Mouse (Mus musculus) liver, embryonic 14.5 days (tissue): ENCODE results near the gene Hectd4.
A peak's percentile ranks its signal among the peaks of the same experiment; 100 is the strongest.

ENCODE experiments used
- CTCF ChIP-seq: IDR thresholded peaks from 2 replicates; pipeline ENCODE4 v1.5.1; 2016; ENCODE audit warnings: antibody characterized with exemption, low read depth, control low read depth
- EP300 ChIP-seq: IDR thresholded peaks from 2 replicates; pipeline ENCODE4 v1.6.1; 2016; ENCODE audit warnings: antibody characterized with exemption, low read depth

DNA sequence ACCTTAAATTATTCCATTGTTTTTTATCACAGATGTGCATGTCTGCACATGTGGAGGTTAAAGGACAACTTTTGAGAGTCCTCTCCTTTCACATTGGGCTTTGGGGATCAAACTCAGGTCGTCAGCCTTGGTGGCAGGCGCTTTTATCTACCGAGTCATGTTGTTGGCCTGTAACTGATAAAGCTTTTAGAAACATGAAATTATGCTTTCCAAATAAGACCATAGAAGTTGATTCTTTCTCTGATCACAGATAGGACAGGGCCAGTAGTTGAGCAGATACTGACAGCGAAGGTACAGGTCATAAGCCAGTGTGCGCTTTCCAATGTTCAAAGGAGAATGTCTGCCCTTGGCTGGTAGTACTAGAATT lies 24.3 kb downstream of the Hectd4 start:
- TF ChIP-seq CTCF, result no peak
- peak; percentile 84 for TF ChIP-seq EP300
